Mouse (Mus musculus) megakaryocyte, embryonic 14.5 days (primary cell): ENCODE data around the gene Klhl26.

Experiments used
- FLI1 ChIP-seq: IDR thresholded peaks from 2 replicates; pipeline ENCODE4 v1.6.1; 2012; ENCODE audit warnings: low read length, inconsistent platforms, mixed read lengths
- GATA1 ChIP-seq: IDR thresholded peaks from 3 replicates; pipeline ENCODE4 v1.6.1; 2012; ENCODE audit warnings: mixed read lengths, low read length, inconsistent platforms, borderline replicate concordance

DNA sequence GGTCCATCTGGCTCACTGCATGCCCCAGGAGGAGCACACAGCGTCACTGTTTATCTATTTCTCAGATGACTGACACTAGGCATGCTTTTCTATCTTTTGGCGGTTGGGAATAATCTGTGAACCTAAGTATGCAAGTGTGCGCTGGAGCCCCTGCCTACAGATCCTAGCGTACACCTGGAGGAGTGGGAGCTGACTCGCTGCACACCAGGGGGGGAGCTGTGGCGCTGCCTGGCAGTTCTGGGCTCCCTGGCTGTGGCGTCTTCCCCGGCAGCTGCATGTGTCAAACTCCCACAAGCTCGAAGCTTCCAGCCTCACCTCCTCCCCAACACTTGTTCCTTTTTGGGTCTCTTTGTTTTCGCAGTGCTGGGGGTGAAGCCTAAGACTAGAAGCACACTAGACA lies 58.9 kb downstream of the Klhl26 start:
- no peak for TF ChIP-seq FLI1
- no peak for TF ChIP-seq GATA1
